Mouse (Mus musculus): ENCODE data around the gene Aoah. TPM values are rescaled to one million over a fixed set of nuclear protein-coding genes. Genes with fewer than 3 reads are reported as not detected.

Gene Aoah
- 0.35 and 0.44 TPM in 2 replicates for polyA plus RNA-seq (2014; fragmentation: Nextera tagmentation; extraction: Ambion mirVana)

- Histone ChIP-seq H3K9ac (ENCODE audit: low read length) (no peak within 1 kb of the TSS), H3K9me3 (replicated peaks; ENCODE audit: control insufficient read depth, low read length) (no peaks in the 10 kb centered on the region), H3K27ac (ENCODE audit: low read depth, low read length) (no peak within 1 kb of the TSS), H3K4me1 (ENCODE audit: control insufficient read depth, insufficient read depth, low read length) (no peaks in the 10 kb centered on the region), H3K27me3 (replicated peaks; ENCODE audit: control insufficient read depth, insufficient read depth, low read length) (no peaks in the 10 kb centered on the region), H3K4me2 (ENCODE audit: low read length) (no peak within 1 kb of the TSS), H3K4me3 (ENCODE audit: low read depth, low read length) (no peak within 1 kb of the TSS), H3K36me3 (ENCODE audit: control insufficient read depth, insufficient read depth, low read length) (no peaks in the 10 kb centered on the region)
- 69% methylated on average over 4 of the region's 4 CpGs for WGBS
- ATAC-seq (no peak), DNase-seq (ENCODE audit: low spot score) (no peak)
Measured at GRCm38 (mm10) chr13:20793901-20794300, at the start of gene Aoah. Gene Aoah, plus strand, starts transcription at chr13:20794113.

GRCm38 (mm10) chr13:20754843-20755242 is 39.1 kb upstream of the Aoah start:
- Histone ChIP-seq H3K4me2 (ENCODE audit: low read length) (no peak overlapping the region), H3K4me3 (ENCODE audit: low read depth, low read length) (no peak overlapping the region), H3K36me3 (ENCODE audit: control insufficient read depth, insufficient read depth, low read length) (no peaks in the 10 kb centered on the region), H3K9ac (ENCODE audit: low read length) (no peak overlapping the region), H3K9me3 (replicated peaks; ENCODE audit: control insufficient read depth, low read length) (no peaks in the 10 kb centered on the region), H3K27ac (ENCODE audit: low read depth, low read length) (no peak overlapping the region), H3K4me1 (ENCODE audit: control insufficient read depth, insufficient read depth, low read length) (no peaks in the 10 kb centered on the region), H3K27me3 (replicated peaks; ENCODE audit: control insufficient read depth, insufficient read depth, low read length) (no peaks in the 10 kb centered on the region)
- WGBS = 74% methylated on average over 1 of the region's 1 CpGs
- ATAC-seq = no peak
- no peak for DNase-seq (ENCODE audit: low spot score)

- H3K4me3 ChIP-seq (ENCODE audit: low read depth, low read length) = no peak overlapping the region
- 85% methylated on average over 5 of the region's 5 CpGs for WGBS
- ATAC-seq (no peak), DNase-seq (ENCODE audit: low spot score) (no peak)
- H3K4me1 ChIP-seq (ENCODE audit: control insufficient read depth, insufficient read depth, low read length) = no peaks in the 10 kb centered on the region
- H3K27me3 ChIP-seq (replicated peaks; ENCODE audit: control insufficient read depth, insufficient read depth, low read length) = no peaks in the 10 kb centered on the region
- H3K36me3 ChIP-seq (ENCODE audit: control insufficient read depth, insufficient read depth, low read length) = no peaks in the 10 kb centered on the region
- no peak overlapping the region for H3K27ac ChIP-seq (ENCODE audit: low read depth, low read length)
- no peak overlapping the region for H3K9ac ChIP-seq (ENCODE audit: low read length)
- H3K4me2 ChIP-seq (ENCODE audit: low read length) = no peak overlapping the region
- no peaks in the 10 kb centered on the region for H3K9me3 ChIP-seq (replicated peaks; ENCODE audit: control insufficient read depth, low read length)
Measured at GRCm38 (mm10) chr13:20783648-20784047, 10.3 kb upstream of the Aoah start.

- Histone ChIP-seq H3K4me1 (ENCODE audit: control insufficient read depth, insufficient read depth, low read length) (no peaks in the 10 kb centered on the region), H3K9ac (ENCODE audit: low read length) (no peak overlapping the region), H3K27me3 (replicated peaks; ENCODE audit: control insufficient read depth, insufficient read depth, low read length) (no peaks in the 10 kb centered on the region), H3K4me2 (ENCODE audit: low read length) (no peak overlapping the region), H3K36me3 (ENCODE audit: control insufficient read depth, insufficient read depth, low read length) (no peaks in the 10 kb centered on the region), H3K9me3 (replicated peaks; ENCODE audit: control insufficient read depth, low read length) (no peaks in the 10 kb centered on the region), H3K4me3 (ENCODE audit: low read depth, low read length) (no peak overlapping the region), H3K27ac (ENCODE audit: low read depth, low read length) (no peak overlapping the region)
- 95% methylated on average over 6 of the region's 6 CpGs for WGBS
- no peak for DNase-seq (ENCODE audit: low spot score)
- no peak for ATAC-seq
Measured at GRCm38 (mm10) chr13:20784060-20784459, 9.9 kb upstream of the Aoah start.

GRCm38 (mm10) chr13:20785960-20786359 is 8.0 kb upstream of the Aoah start:
- H3K27me3 ChIP-seq (replicated peaks; ENCODE audit: control insufficient read depth, insufficient read depth, low read length) = no peaks in the 10 kb centered on the region
- no peak overlapping the region for H3K27ac ChIP-seq (ENCODE audit: low read depth, low read length)
- H3K4me3 ChIP-seq (ENCODE audit: low read depth, low read length) = no peak overlapping the region
- no peaks in the 10 kb centered on the region for H3K4me1 ChIP-seq (ENCODE audit: control insufficient read depth, insufficient read depth, low read length)
- H3K36me3 ChIP-seq (ENCODE audit: control insufficient read depth, insufficient read depth, low read length) = no peaks in the 10 kb centered on the region
- ATAC-seq (no peak), DNase-seq (ENCODE audit: low spot score) (no peak)
- H3K9ac ChIP-seq (ENCODE audit: low read length) = no peak overlapping the region
- H3K9me3 ChIP-seq (replicated peaks; ENCODE audit: control insufficient read depth, low read length) = no peaks in the 10 kb centered on the region
- WGBS = 84% methylated on average over 7 of the region's 7 CpGs
- no peak overlapping the region for H3K4me2 ChIP-seq (ENCODE audit: low read length)

GRCm38 (mm10) chr13:20786825-20787245 is 7.1 kb upstream of the Aoah start:
- Histone ChIP-seq H3K4me3 (ENCODE audit: low read depth, low read length) (no peak overlapping the region), H3K9me3 (replicated peaks; ENCODE audit: control insufficient read depth, low read length) (no peaks in the 10 kb centered on the region), H3K27ac (ENCODE audit: low read depth, low read length) (no peak overlapping the region), H3K4me1 (ENCODE audit: control insufficient read depth, insufficient read depth, low read length) (no peaks in the 10 kb centered on the region), H3K36me3 (ENCODE audit: control insufficient read depth, insufficient read depth, low read length) (no peaks in the 10 kb centered on the region), H3K4me2 (ENCODE audit: low read length) (no peak overlapping the region), H3K27me3 (replicated peaks; ENCODE audit: control insufficient read depth, insufficient read depth, low read length) (no peaks in the 10 kb centered on the region), H3K9ac (ENCODE audit: low read length) (no peak overlapping the region)
- DNase-seq (ENCODE audit: low spot score) (no peak), ATAC-seq (no peak)
- 91% methylated on average over 1 of the region's 1 CpGs for WGBS

- no peaks in the 10 kb centered on the region for H3K27me3 ChIP-seq (replicated peaks; ENCODE audit: control insufficient read depth, insufficient read depth, low read length)
- no peak overlapping the region for H3K4me3 ChIP-seq (ENCODE audit: low read depth, low read length)
- no peak for DNase-seq (ENCODE audit: low spot score)
- WGBS = 87% methylated on average over 4 of the region's 4 CpGs
- H3K27ac ChIP-seq (ENCODE audit: low read depth, low read length) = no peak overlapping the region
- H3K36me3 ChIP-seq (ENCODE audit: control insufficient read depth, insufficient read depth, low read length) = no peaks in the 10 kb centered on the region
- H3K9me3 ChIP-seq (replicated peaks; ENCODE audit: control insufficient read depth, low read length) = no peaks in the 10 kb centered on the region
- H3K9ac ChIP-seq (ENCODE audit: low read length) = no peak overlapping the region
- H3K4me1 ChIP-seq (ENCODE audit: control insufficient read depth, insufficient read depth, low read length) = no peaks in the 10 kb centered on the region
- no peak for ATAC-seq
- H3K4me2 ChIP-seq (ENCODE audit: low read length) = no peak overlapping the region
Measured at GRCm38 (mm10) chr13:20787952-20788351, 6.0 kb upstream of the Aoah start.

GRCm38 (mm10) chr13:20796651-20797050 is 2.7 kb downstream of the Aoah start:
- no peak overlapping the region for H3K27ac ChIP-seq (ENCODE audit: low read depth, low read length)
- WGBS = 93% methylated on average over 3 of the region's 3 CpGs
- H3K4me1 ChIP-seq (ENCODE audit: control insufficient read depth, insufficient read depth, low read length) = no peaks in the 10 kb centered on the region
- H3K36me3 ChIP-seq (ENCODE audit: control insufficient read depth, insufficient read depth, low read length) = no peaks in the 10 kb centered on the region
- ATAC-seq = no peak
- DNase-seq (ENCODE audit: low spot score) = no peak
- no peak overlapping the region for H3K4me2 ChIP-seq (ENCODE audit: low read length)
- no peaks in the 10 kb centered on the region for H3K27me3 ChIP-seq (replicated peaks; ENCODE audit: control insufficient read depth, insufficient read depth, low read length)
- no peak overlapping the region for H3K9ac ChIP-seq (ENCODE audit: low read length)
- no peaks in the 10 kb centered on the region for H3K9me3 ChIP-seq (replicated peaks; ENCODE audit: control insufficient read depth, low read length)
- H3K4me3 ChIP-seq (ENCODE audit: low read depth, low read length) = no peak overlapping the region

- no peak overlapping the region for H3K27ac ChIP-seq (ENCODE audit: low read depth, low read length)
- ATAC-seq (no peak), DNase-seq (ENCODE audit: low spot score) (no peak)
- no peak overlapping the region for H3K4me2 ChIP-seq (ENCODE audit: low read length)
- H3K9me3 ChIP-seq (replicated peaks; ENCODE audit: control insufficient read depth, low read length) = no peaks in the 10 kb centered on the region
- H3K36me3 ChIP-seq (ENCODE audit: control insufficient read depth, insufficient read depth, low read length) = no peaks in the 10 kb centered on the region
- H3K27me3 ChIP-seq (replicated peaks; ENCODE audit: control insufficient read depth, insufficient read depth, low read length) = no peaks in the 10 kb centered on the region
- H3K9ac ChIP-seq (ENCODE audit: low read length) = no peak overlapping the region
- no peak overlapping the region for H3K4me3 ChIP-seq (ENCODE audit: low read depth, low read length)
- H3K4me1 ChIP-seq (ENCODE audit: control insufficient read depth, insufficient read depth, low read length) = no peaks in the 10 kb centered on the region
- 70% methylated on average over 2 of the region's 2 CpGs for WGBS
Measured at GRCm38 (mm10) chr13:20798536-20798935, 4.6 kb downstream of the Aoah start.
